Mouse (Mus musculus) 3T3-L1 (cell line): Measurements from ENCODE around the gene Pfdn6.
"Not testable (repeated sequence)": the region's sequence is repeated elsewhere in the genome, so short reads cannot be mapped to it uniquely, and the experiment has no call there.

ENCODE experiments used
- DNase-seq: peaks from one replicate; pipeline ENCODE4 v3.0.0-alpha.2; 2015; ENCODE audit warnings: low read depth, low spot score

Gene Pfdn6

GRCm38 (mm10) chr17:33940206-33940805, at the start of gene Pfdn6, which contains the start of gene Wdr46:
TSS of gene Pfdn6 (minus strand) at chr17:33940343.
TSS of gene Wdr46 (plus strand) at chr17:33940660.
- peak; percentile 97 for DNase-seq

GRCm38 (mm10) chr17:33982136-33982535, 42.0 kb upstream of the Pfdn6 start:
- DNase-seq: not testable (repeated sequence)

- DNase-seq: not testable (repeated sequence)
These were observed 41.2 kb upstream of the Pfdn6 start for GRCm38 (mm10) chr17:33981192-33981909.

- DNase-seq: no peak
These were observed 40.3 kb upstream of the Pfdn6 start for GRCm38 (mm10) chr17:33980181-33981035.

- no peak for DNase-seq
These were observed 39.4 kb upstream of the Pfdn6 start for GRCm38 (mm10) chr17:33979512-33980050.

GRCm38 (mm10) chr17:33978631-33979031, 38.5 kb upstream of the Pfdn6 start:
- no peak for DNase-seq

GRCm38 (mm10) chr17:33977861-33978557, 37.9 kb upstream of the Pfdn6 start:
- no peak for DNase-seq

- no peak for DNase-seq
These were observed 33.4 kb upstream of the Pfdn6 start for GRCm38 (mm10) chr17:33973572-33973971.

GRCm38 (mm10) chr17:33972691-33973090, 32.5 kb upstream of the Pfdn6 start:
- DNase-seq: peak; percentile 68

- DNase-seq: peak; percentile 24
These were observed 29.3 kb upstream of the Pfdn6 start for GRCm38 (mm10) chr17:33969394-33969793.

GRCm38 (mm10) chr17:33968927-33969326, 28.8 kb upstream of the Pfdn6 start:
- DNase-seq: peak; percentile 89

GRCm38 (mm10) chr17:33968489-33968888, 28.3 kb upstream of the Pfdn6 start:
- DNase-seq: peak; percentile 90

- no peak for DNase-seq
These were observed 25.9 kb upstream of the Pfdn6 start for GRCm38 (mm10) chr17:33965846-33966550.

GRCm38 (mm10) chr17:33965082-33965845, 25.1 kb upstream of the Pfdn6 start:
- DNase-seq: no peak

- DNase-seq: no peak
These were observed 22.7 kb upstream of the Pfdn6 start for GRCm38 (mm10) chr17:33962876-33963275.

- no peak for DNase-seq
These were observed 19.8 kb upstream of the Pfdn6 start for GRCm38 (mm10) chr17:33959948-33960347.

GRCm38 (mm10) chr17:33959135-33959534, 19.0 kb upstream of the Pfdn6 start:
- DNase-seq: no peak

- DNase-seq: no peak
These were observed 18.3 kb upstream of the Pfdn6 start for GRCm38 (mm10) chr17:33958451-33958850.

- DNase-seq: no peak
These were observed 17.4 kb upstream of the Pfdn6 start for GRCm38 (mm10) chr17:33957493-33957892.

- no peak for DNase-seq
These were observed 16.2 kb upstream of the Pfdn6 start for GRCm38 (mm10) chr17:33956336-33956735.
